Mouse (Mus musculus) thymus, postnatal 0 days (tissue): ENCODE data around the gene Fhl2. TPM values are rescaled to one million over a fixed set of nuclear protein-coding genes. Genes with fewer than 3 reads are reported as not detected.
"Not testable (repeated sequence)": the region's sequence is repeated elsewhere in the genome, so short reads cannot be mapped to it uniquely, and the experiment has no call there.

Experiments used
- DNase-seq: peaks from one replicate; pipeline ENCODE4 v3.0.0-alpha.2; 2015; ENCODE audit warnings: low spot score
- polyA plus RNA-seq: library from polyadenylated mRNA; unstranded; fragments of >200 nt; fragmentation: Nextera tagmentation; extraction: Ambion mirVana; gene quantifications from 2 replicates; pipeline ENCODE4 v1.2.1, GENCODE M21; 2015

Gene Fhl2
- polyA plus RNA-seq, 1 experiment from 2014 or later: 5.3 TPM

- DNase-seq: no peak
These were observed 43.2 kb downstream of the Fhl2 start for GRCm38 (mm10) chr1:43153538-43153937.

DNA sequence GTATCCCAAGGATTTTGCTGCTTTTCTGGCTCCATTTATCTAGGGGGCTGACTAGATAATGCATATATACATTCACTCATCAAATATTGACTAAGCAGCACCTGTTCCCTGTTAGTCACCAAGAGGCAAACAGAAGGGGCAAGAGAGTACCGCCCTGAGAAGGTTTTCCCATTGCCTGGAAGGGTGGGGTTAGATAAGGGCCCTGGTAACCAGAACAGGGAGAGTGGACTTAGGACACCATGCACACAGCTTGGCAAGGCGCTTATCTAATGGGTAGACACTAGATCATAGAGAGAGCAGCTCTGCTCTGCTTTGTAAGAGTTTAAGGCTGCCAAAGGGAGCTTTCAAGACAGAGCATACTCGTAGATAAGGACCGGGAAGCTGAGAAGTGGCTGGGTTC is 44.2 kb downstream of the Fhl2 start:
- DNase-seq: no peak

DNA sequence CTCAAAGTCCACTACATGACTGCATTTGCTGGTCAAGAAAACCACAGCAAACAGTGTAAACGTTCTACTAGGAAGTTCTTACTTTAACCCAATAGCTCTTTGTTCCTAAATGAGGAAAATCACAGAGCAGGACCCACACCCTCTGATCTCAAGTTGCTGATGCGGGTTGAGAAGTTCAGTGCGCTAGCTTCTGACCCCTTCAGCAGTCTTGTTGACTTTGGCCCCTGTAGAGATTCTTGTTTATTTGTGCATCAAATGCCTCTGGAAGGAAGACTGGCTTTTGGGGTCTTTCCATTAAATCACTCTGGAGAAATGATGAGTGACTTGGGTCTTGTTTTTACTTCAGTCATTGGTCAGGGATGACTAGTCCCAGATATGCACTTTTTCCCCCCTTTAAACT is 46.6 kb downstream of the Fhl2 start:
- no peak for DNase-seq

DNA sequence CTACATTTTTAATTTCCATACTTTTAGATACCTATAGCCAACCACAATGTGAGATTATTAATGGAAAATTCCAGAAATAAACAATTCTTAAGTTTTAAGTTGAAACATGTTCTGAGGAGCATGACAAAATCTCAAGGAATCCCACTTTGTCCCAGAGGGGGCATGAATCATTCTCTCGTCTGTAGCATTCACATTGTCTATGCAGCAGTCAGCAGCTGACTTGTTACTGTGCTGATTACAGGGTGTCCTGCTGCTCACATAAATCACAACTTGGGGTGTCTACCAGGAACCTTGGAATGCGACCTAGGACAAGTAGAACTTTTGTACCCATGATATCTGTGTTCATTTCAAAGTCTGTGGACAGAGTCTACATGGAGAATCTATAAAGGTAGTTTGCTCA is 49.3 kb downstream of the Fhl2 start:
- no peak for DNase-seq

GRCm38 (mm10) chr1:43145388-43145787 is 51.4 kb downstream of the Fhl2 start:
- DNase-seq: no peak

GRCm38 (mm10) chr1:43144338-43144906 is 52.4 kb downstream of the Fhl2 start:
- peak; percentile 10 for DNase-seq

DNA sequence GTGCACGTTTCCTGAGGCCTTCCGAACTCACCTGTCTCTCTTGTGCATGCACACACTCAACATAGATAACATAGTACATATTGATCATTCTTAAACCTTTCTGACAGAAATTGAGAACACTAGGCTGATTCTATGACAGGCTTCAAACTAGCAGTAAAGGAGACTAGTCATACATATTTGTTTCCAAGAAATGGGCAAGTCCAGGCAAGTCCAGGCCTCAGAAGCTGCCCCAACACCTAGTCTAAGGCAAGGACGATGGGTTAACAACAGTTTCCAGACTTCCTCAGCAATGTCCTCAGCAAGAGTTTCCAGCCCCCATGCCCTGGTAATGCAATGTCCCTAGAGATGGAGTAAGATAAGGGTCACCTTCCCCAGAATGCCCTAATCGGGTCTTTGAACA is 53.0 kb downstream of the Fhl2 start:
- no peak for DNase-seq

GRCm38 (mm10) chr1:43143284-43143683 is 53.5 kb downstream of the Fhl2 start:
- DNase-seq: peak; percentile 39

GRCm38 (mm10) chr1:43142849-43143248 is 53.9 kb downstream of the Fhl2 start:
- DNase-seq: no peak

GRCm38 (mm10) chr1:43141555-43141961 is 55.2 kb downstream of the Fhl2 start:
- DNase-seq: no peak

GRCm38 (mm10) chr1:43139587-43140266 is 57.1 kb downstream of the Fhl2 start:
- peak; percentile 88 for DNase-seq

DNA sequence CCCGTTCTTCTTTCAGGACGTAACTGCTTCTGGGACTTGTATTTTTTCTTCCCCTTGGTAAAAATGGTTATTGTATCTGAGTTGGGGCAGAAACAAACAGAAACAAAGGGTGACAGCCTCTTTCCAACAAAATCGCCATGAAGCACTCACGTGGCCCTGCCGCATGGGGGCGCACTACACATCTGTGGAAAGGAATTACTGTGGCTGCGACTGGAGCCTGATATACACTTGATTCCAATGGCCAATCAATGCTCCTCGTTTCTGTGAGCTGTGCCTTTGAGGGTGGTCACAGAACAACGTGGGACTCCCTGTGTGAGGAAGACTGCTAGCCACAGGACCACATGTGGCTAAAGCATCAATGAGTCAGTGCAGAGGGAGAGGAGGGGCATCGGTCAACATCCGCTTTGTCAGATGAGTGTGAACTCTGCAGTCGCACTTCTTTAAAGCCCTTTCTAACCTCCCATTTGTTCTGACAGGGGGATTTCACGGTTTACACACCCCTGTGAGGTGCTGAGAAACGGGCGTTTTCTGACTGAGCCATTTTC is 58.4 kb downstream of the Fhl2 start:
- DNase-seq: no peak

DNA sequence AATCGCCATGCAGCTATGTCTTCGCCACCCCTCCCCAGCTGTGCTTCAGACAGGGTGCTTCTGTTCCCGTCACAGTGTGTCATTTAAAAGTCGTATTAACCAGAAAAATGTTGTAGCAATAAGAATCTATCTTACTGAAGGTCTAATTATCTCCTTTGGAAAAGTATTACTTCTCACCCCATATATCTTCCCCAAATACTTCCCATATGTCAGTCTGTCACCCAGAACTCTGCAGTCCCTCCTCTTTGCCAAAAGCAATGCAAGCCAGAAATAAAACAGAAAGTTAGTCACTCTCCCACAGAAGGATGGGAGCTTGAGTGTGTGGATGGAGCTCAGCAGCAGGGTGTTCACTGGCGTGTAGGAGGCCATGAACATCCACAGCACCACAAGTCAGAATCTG is 59.5 kb downstream of the Fhl2 start:
- DNase-seq: no peak

DNA sequence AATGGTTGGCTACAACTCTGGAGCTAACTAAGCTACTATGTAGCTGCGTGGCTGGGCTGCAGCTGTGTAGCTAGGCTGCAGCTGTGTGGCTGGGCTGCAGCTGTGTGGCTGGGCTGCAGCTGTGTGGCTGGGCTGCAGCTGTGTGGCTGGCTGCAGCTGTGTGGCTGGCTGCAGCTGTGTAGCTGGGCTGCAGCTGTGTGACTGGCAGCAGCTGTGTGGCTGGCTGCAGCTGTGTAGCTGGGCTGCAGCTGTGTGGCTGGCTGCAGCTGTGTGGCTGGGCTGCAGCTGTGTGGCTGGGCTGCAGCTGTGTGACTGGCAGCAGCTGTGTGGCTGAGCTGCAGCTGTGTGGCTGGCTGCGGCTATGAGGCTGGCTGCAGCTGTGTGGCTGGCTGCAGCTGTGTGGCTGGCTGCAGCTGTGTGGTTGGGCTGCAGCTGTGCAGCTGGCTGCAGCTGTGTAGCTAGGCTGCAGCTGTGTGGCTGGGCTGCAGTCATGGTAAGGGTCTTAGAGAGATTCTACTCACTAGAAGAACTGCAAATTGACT is 60.2 kb downstream of the Fhl2 start:
- DNase-seq: not testable (repeated sequence)

DNA sequence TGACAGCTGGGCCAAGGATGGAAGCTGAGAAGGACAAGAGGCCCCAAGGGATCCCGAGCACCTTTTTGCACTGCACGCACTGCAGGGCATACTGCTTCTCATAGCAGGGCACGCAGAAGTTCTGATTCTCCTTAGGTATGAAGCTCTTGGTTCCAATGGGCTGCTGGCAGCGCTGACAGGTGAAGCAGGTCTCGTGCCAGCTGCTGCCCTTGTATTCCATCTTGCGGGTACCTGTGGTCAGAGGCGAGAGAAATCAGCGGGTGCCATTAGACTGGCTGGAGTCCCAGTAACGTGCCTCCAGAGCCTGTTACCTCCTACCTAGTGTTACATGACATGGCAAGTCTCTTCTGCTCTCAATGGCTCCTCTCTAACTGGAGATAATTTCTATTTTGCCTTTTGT is 65.2 kb downstream of the Fhl2 start:
- DNase-seq: no peak

DNA sequence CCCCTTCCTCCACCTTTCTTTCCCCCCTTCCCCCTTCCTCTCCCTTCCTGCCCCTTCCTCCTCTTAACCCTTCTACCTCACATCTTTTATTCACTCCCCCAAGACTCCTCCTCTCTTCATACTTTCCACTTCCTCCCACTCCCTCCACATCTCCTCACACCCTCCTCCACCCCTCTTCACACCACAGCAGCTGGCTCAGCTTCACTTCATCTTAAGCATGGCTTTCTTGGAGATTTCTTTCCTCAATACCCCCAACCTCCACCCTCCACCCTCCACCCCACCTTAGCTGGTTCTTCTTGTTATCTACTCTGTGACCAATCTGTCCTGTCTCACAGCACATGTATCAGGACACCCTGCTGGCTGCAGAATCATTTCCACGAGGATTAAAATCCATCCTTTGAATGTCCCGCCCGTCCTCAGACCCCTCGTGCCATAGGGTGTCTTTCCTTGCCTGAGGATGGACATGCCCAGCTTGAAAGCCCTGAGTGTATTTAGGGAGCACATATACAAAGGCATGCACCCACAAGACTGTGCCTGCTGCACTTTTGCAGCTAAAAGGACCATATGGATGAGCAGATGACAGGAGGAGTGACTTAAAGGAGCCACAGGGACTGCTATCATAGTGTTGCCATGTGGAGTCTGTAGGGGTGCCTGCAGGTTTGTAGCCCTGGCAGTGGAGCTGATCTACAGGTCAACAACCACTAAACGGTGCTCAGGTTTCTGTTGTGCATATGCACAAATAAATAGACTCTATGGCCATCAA is 66.4 kb downstream of the Fhl2 start:
- DNase-seq: no peak

- DNase-seq: no peak
These were observed 68.8 kb downstream of the Fhl2 start for GRCm38 (mm10) chr1:43127820-43128610.

GRCm38 (mm10) chr1:43127196-43127595 is 69.6 kb downstream of the Fhl2 start:
- DNase-seq: no peak

- DNase-seq: no peak
These were observed 72.1 kb downstream of the Fhl2 start for GRCm38 (mm10) chr1:43124726-43125125.

- no peak for DNase-seq
These were observed 74.2 kb downstream of the Fhl2 start for GRCm38 (mm10) chr1:43122616-43123015.

- DNase-seq: no peak
These were observed 75.8 kb downstream of the Fhl2 start for GRCm38 (mm10) chr1:43120950-43121349.
